Mouse (Mus musculus) R1 (cell line): ENCODE measurements at regions not wholly inside any gene's neighbourhood (a gene's known extent, or its start where the extent isn't known, plus 50 kb on each side); places are given as distances from the start of the nearest gene placed in this dataset.
A peak's percentile ranks its signal among the peaks of the same experiment; 100 is the strongest.

ENCODE experiments used
- DNase-seq: peaks from one replicate; pipeline ENCODE4 v3.0.0-alpha.2; 2018; ENCODE audit warnings: low read depth, low spot score

- DNase-seq: no peak
These were observed 418.0 kb upstream of the 9430069I07Rik start for GRCm38 (mm10) chr15:34775714-34776113.

GRCm38 (mm10) chr15:34751746-34752145, 394.1 kb upstream of the 9430069I07Rik start:
- DNase-seq: no peak

GRCm38 (mm10) chr15:34751021-34751420, 393.3 kb upstream of the 9430069I07Rik start:
- no peak for DNase-seq

GRCm38 (mm10) chr15:34747111-34747510, 389.4 kb upstream of the 9430069I07Rik start:
- DNase-seq: no peak

- DNase-seq: peak; percentile 78
These were observed 385.6 kb upstream of the 9430069I07Rik start for GRCm38 (mm10) chr15:34743130-34743782.

- no peak for DNase-seq
These were observed 383.8 kb upstream of the 9430069I07Rik start for GRCm38 (mm10) chr15:34741488-34741887.
